Mouse (Mus musculus) forebrain, postnatal 0 days (tissue): ENCODE measurements at regions not wholly inside any gene's neighbourhood (a gene's known extent, or its start where the extent isn't known, plus 50 kb on each side); places are given as distances from the start of the nearest gene placed in this dataset.

Experiments used
- ATAC-seq: fragments of 200-750 bp; cut with Nextera tagmentation; 2 replicates; pipeline ENCODE4 v1.8.0; 2017; ENCODE audit warnings: mild to moderate bottlenecking, moderate library complexity
- DNase-seq: peaks from one replicate; pipeline ENCODE4 v3.0.0-alpha.2; 2015
- H3K27ac ChIP-seq: fragments of 300-500 bp; sonication (generic); 2 replicates; pipeline ENCODE4 v1.5.1; 2014; ENCODE audit warnings: low read depth, mild to moderate bottlenecking, antibody characterized with exemption, low read length, moderate library complexity, mixed read lengths
- H3K27me3 ChIP-seq: fragments of 300-500 bp; sonication (generic); 2 replicates; pipeline ENCODE4 v1.6.1; 2014; ENCODE audit warnings: mild to moderate bottlenecking, low read length, mixed read lengths; ENCODE audit not compliant: insufficient read depth
- H3K36me3 ChIP-seq: fragments of 300-500 bp; sonication (generic); 2 replicates; pipeline ENCODE4 v1.6.1; 2014; ENCODE audit warnings: mild to moderate bottlenecking, moderate library complexity; ENCODE audit not compliant: insufficient read depth
- H3K4me1 ChIP-seq: fragments of 300-500 bp; sonication (generic); 2 replicates; pipeline ENCODE4 v1.6.1; 2014; ENCODE audit warnings: antibody characterized with exemption; ENCODE audit not compliant: insufficient read depth
- H3K4me2 ChIP-seq: fragments of 300-500 bp; sonication (generic); 2 replicates; pipeline ENCODE4 v1.6.1; 2014; ENCODE audit warnings: low read depth, mild to moderate bottlenecking, moderate library complexity
- H3K4me3 ChIP-seq: fragments of 300-500 bp; sonication (generic); 2 replicates; pipeline ENCODE4 v1.5.1; 2014; ENCODE audit warnings: low read depth, low read length, mixed read lengths
- H3K9ac ChIP-seq: fragments of 300-500 bp; sonication (generic); 2 replicates; pipeline ENCODE4 v1.6.1; 2014; ENCODE audit warnings: mild to moderate bottlenecking
- H3K9me3 ChIP-seq: fragments of 300-500 bp; sonication (generic); 2 replicates; pipeline ENCODE4 v1.6.1; 2016; ENCODE audit warnings: low read length
- CTCF ChIP-seq: sonication (generic); IDR thresholded peaks from 2 replicates; pipeline ENCODE4 v1.5.1; 2016; ENCODE audit warnings: antibody characterized with exemption, control low read depth, low read depth
- WGBS: fragments of 180-500 bp; shearing (Covaris S2); extraction: QIAGEN DNeasy Blood & Tissue Kit; methylation state at CpG from one replicate; pipeline ENCODE4 v1.1.7; 2014; 5-methylcytosine and 5-hydroxymethylcytosine counted together

GRCm38 (mm10) chr8:90492521-90493225 lies 144.5 kb upstream of the Tox3 start:
- ATAC-seq: no peak
- WGBS: 56% methylated on average over 14 of the region's 14 CpGs

GRCm38 (mm10) chr8:90491691-90492090 lies 143.5 kb upstream of the Tox3 start:
- Histone ChIP-seq H3K27ac (no peak overlapping the region), H3K36me3 (no peaks in the 10 kb centered on the region), H3K4me2 (no peak overlapping the region), H3K4me1 (peaks cover 28% of the 10 kb centered on the region), H3K4me3 (no peak overlapping the region), H3K27me3 (no peaks in the 10 kb centered on the region), H3K9me3 (no peaks in the 10 kb centered on the region), H3K9ac (no peak overlapping the region)
- ATAC-seq: no peak
- TF ChIP-seq CTCF: no peak
- no peak for DNase-seq
- 18% methylated on average over 7 of the region's 7 CpGs for whole genome bisulfite sequencing

More at GRCm38 (mm10) chr8:90492521-90493225, 144.5 kb upstream of the Tox3 start:
- Histone ChIP-seq H3K9ac (no peak overlapping the region), H3K27ac (no peak overlapping the region), H3K36me3 (no peaks in the 10 kb centered on the region), H3K9me3 (no peaks in the 10 kb centered on the region), H3K4me1 (peaks cover 35% of the 10 kb centered on the region), H3K4me3 (no peak overlapping the region), H3K27me3 (no peaks in the 10 kb centered on the region), H3K4me2 (no peak overlapping the region)
- no peak for TF ChIP-seq CTCF
- DNase-seq: peak; percentile 44

GRCm38 (mm10) chr8:90490734-90491441 lies 142.7 kb upstream of the Tox3 start:
- DNase-seq (peak; percentile 66), ATAC-seq (peak; percentile 85)
- no peak overlapping the region for H3K9ac ChIP-seq
- H3K4me3 ChIP-seq: no peak overlapping the region
- TF ChIP-seq CTCF: no peak
- no peaks in the 10 kb centered on the region for H3K36me3 ChIP-seq
- no peaks in the 10 kb centered on the region for H3K9me3 ChIP-seq
- H3K4me1 ChIP-seq: peaks cover 21% of the 10 kb centered on the region
- peak overlapping the region; percentile 34 for H3K4me2 ChIP-seq
- 36% methylated on average over 17 of the region's 17 CpGs for WGBS
- H3K27me3 ChIP-seq: no peaks in the 10 kb centered on the region
- H3K27ac ChIP-seq: no peak overlapping the region

- Histone ChIP-seq H3K27me3 (no peaks in the 10 kb centered on the region), H3K9me3 (no peaks in the 10 kb centered on the region), H3K4me2 (no peak overlapping the region), H3K27ac (no peak overlapping the region), H3K36me3 (no peaks in the 10 kb centered on the region), H3K9ac (no peak overlapping the region), H3K4me3 (no peak overlapping the region), H3K4me1 (peaks cover 10% of the 10 kb centered on the region)
- WGBS: 84% methylated on average over 3 of the region's 3 CpGs
- ATAC-seq: no peak
- no peak for TF ChIP-seq CTCF
- DNase-seq: no peak
Observed at GRCm38 (mm10) chr8:90486556-90486955, 138.4 kb upstream of the Tox3 start.

- H3K4me1 ChIP-seq: no peaks in the 10 kb centered on the region
- TF ChIP-seq CTCF: no peak
- H3K27me3 ChIP-seq: no peaks in the 10 kb centered on the region
- ATAC-seq (no peak), DNase-seq (no peak)
- no peak overlapping the region for H3K4me2 ChIP-seq
- H3K9ac ChIP-seq: no peak overlapping the region
- H3K4me3 ChIP-seq: no peak overlapping the region
- H3K36me3 ChIP-seq: no peaks in the 10 kb centered on the region
- H3K27ac ChIP-seq: no peak overlapping the region
- no peaks in the 10 kb centered on the region for H3K9me3 ChIP-seq
- WGBS: 40% methylated on average over 4 of the region's 4 CpGs
Observed at GRCm38 (mm10) chr8:90478149-90478548, 130.0 kb upstream of the Tox3 start.

GRCm38 (mm10) chr8:90474066-90474465 lies 125.9 kb upstream of the Tox3 start:
- Histone ChIP-seq H3K4me2 (no peak overlapping the region), H3K9ac (no peak overlapping the region), H3K27me3 (no peaks in the 10 kb centered on the region), H3K4me1 (no peaks in the 10 kb centered on the region), H3K4me3 (no peak overlapping the region), H3K27ac (no peak overlapping the region), H3K36me3 (no peaks in the 10 kb centered on the region), H3K9me3 (no peaks in the 10 kb centered on the region)
- 86% methylated on average over 7 of the region's 7 CpGs for WGBS
- ATAC-seq (no peak), DNase-seq (no peak)
- no peak for TF ChIP-seq CTCF

GRCm38 (mm10) chr8:90470826-90471225 lies 122.7 kb upstream of the Tox3 start:
- WGBS: 61% methylated on average over 11 of the region's 11 CpGs
- H3K27me3 ChIP-seq: no peaks in the 10 kb centered on the region; the same call in 1 of the 2 replicates
- H3K9me3 ChIP-seq: no peaks in the 10 kb centered on the region
- no peak for TF ChIP-seq CTCF
- no peak for DNase-seq
- no peak overlapping the region for H3K4me3 ChIP-seq
- H3K4me1 ChIP-seq: no peaks in the 10 kb centered on the region
- no peak overlapping the region for H3K27ac ChIP-seq
- ATAC-seq: no peak
- no peaks in the 10 kb centered on the region for H3K36me3 ChIP-seq
- no peak overlapping the region for H3K4me2 ChIP-seq
- no peak overlapping the region for H3K9ac ChIP-seq
